Mouse (Mus musculus) E14TG2a.4 (cell line): Measurements from ENCODE around the gene Ahcyl2.
"Not testable (repeated sequence)": the region's sequence is repeated elsewhere in the genome, so short reads cannot be mapped to it uniquely, and the experiment has no call there.

Experiments
- H3K27me3 ChIP-seq: 2 replicates; pipeline ENCODE4 v1.6.1; 2014; ENCODE audit warnings: low read length, control low read depth; ENCODE audit not compliant: insufficient read depth
- H3K36me3 ChIP-seq: 2 replicates; pipeline ENCODE4 v1.6.1; 2014; ENCODE audit warnings: low read length, control low read depth; ENCODE audit not compliant: insufficient read depth
- H3K4me1 ChIP-seq: replicated peaks from 2 replicates; pipeline ENCODE4 v1.6.1; 2014; ENCODE audit warnings: low read depth, low read length, control low read depth
- H3K4me3 ChIP-seq: replicated peaks from 2 replicates; pipeline ENCODE4 v1.5.1; 2014; ENCODE audit warnings: mild to moderate bottlenecking, low read length
- H3K9me3 ChIP-seq: 2 replicates; pipeline ENCODE4 v1.6.1; 2014; ENCODE audit warnings: low read length, control low read depth
- CTCF ChIP-seq: conservative IDR thresholded peaks from 2 replicates; pipeline ENCODE4 v1.5.1; 2014; ENCODE audit warnings: low read length
- NANOG ChIP-seq: IDR thresholded peaks from 2 replicates; pipeline ENCODE4 v1.6.1; 2014; ENCODE audit warnings: borderline replicate concordance, low read length, mixed read lengths
- POU5F1 ChIP-seq: IDR thresholded peaks from 2 replicates; pipeline ENCODE4 v1.6.1; 2014; ENCODE audit warnings: low read length, borderline replicate concordance

The Ahcyl2 gene

GRCm38 (mm10) chr6:29736610-29737458 lies 31.0 kb upstream of the Ahcyl2 start:
- H3K36me3 ChIP-seq = peaks cover 3% of the 10 kb centered on the region; the same call in 1 of the 2 replicates
- peak overlapping the region; percentile 88 for H3K4me3 ChIP-seq
- TF ChIP-seq POU5F1 (no peak), NANOG (no peak), CTCF (no peak)
- H3K9me3 ChIP-seq = no peaks in the 10 kb centered on the region
- peaks cover 62% of the 10 kb centered on the region for H3K27me3 ChIP-seq
- H3K4me1 ChIP-seq = peaks cover 16% of the 10 kb centered on the region

GRCm38 (mm10) chr6:29751466-29752152 lies 16.2 kb upstream of the Ahcyl2 start:
- Histone ChIP-seq H3K9me3 (peaks cover 27% of the 10 kb centered on the region), H3K4me3 (no peak overlapping the region), H3K4me1 (peaks cover 18% of the 10 kb centered on the region), H3K27me3 (peaks cover 4% of the 10 kb centered on the region; the same call in 1 of the 2 replicates), H3K36me3 (peaks cover 6% of the 10 kb centered on the region; the same call in 1 of the 2 replicates)
- TF ChIP-seq POU5F1 = no peak
- no peak for TF ChIP-seq CTCF
- no peak for TF ChIP-seq NANOG

GRCm38 (mm10) chr6:29753336-29753735 lies 14.5 kb upstream of the Ahcyl2 start:
- H3K9me3 ChIP-seq = peaks cover 12% of the 10 kb centered on the region
- TF ChIP-seq POU5F1 (no peak), NANOG (no peak), CTCF (no peak)
- peaks cover 13% of the 10 kb centered on the region for H3K36me3 ChIP-seq
- peaks cover 30% of the 10 kb centered on the region for H3K4me1 ChIP-seq
- no peak overlapping the region for H3K4me3 ChIP-seq
- H3K27me3 ChIP-seq = peaks cover 4% of the 10 kb centered on the region; the same call in 1 of the 2 replicates

GRCm38 (mm10) chr6:29756001-29756400 lies 11.8 kb upstream of the Ahcyl2 start:
- no peaks in the 10 kb centered on the region for H3K9me3 ChIP-seq
- H3K4me3 ChIP-seq = no peak overlapping the region
- H3K27me3 ChIP-seq = peaks cover 4% of the 10 kb centered on the region; the same call in 1 of the 2 replicates
- peaks cover 15% of the 10 kb centered on the region for H3K36me3 ChIP-seq
- H3K4me1 ChIP-seq = peaks cover 42% of the 10 kb centered on the region
- TF ChIP-seq POU5F1 (no peak), CTCF (no peak), NANOG (no peak)

GRCm38 (mm10) chr6:29756476-29756875 lies 11.3 kb upstream of the Ahcyl2 start:
- Histone ChIP-seq H3K4me3 (no peak overlapping the region), H3K4me1 (peaks cover 42% of the 10 kb centered on the region), H3K36me3 (peaks cover 15% of the 10 kb centered on the region), H3K27me3 (peaks cover 4% of the 10 kb centered on the region; the same call in 1 of the 2 replicates), H3K9me3 (no peaks in the 10 kb centered on the region)
- TF ChIP-seq POU5F1 = no peak
- TF ChIP-seq NANOG = no peak
- TF ChIP-seq CTCF = no peak

GRCm38 (mm10) chr6:29758417-29758816 lies 9.4 kb upstream of the Ahcyl2 start:
- Histone ChIP-seq H3K4me1 (peaks cover 35% of the 10 kb centered on the region), H3K9me3 (no peaks in the 10 kb centered on the region), H3K27me3 (peaks cover 4% of the 10 kb centered on the region; the same call in 1 of the 2 replicates), H3K36me3 (peaks cover 15% of the 10 kb centered on the region), H3K4me3 (peak overlapping the region; percentile 33; the same call in 1 of the 2 replicates)
- TF ChIP-seq CTCF (peak; percentile 91), NANOG (no peak), POU5F1 (no peak)

GRCm38 (mm10) chr6:29759012-29759679 lies 8.7 kb upstream of the Ahcyl2 start:
- Histone ChIP-seq H3K27me3 (no peaks in the 10 kb centered on the region), H3K36me3 (peaks cover 15% of the 10 kb centered on the region), H3K4me3 (peak overlapping the region; percentile 33; the same call in 1 of the 2 replicates), H3K9me3 (no peaks in the 10 kb centered on the region), H3K4me1 (peaks cover 34% of the 10 kb centered on the region)
- TF ChIP-seq CTCF (no peak), NANOG (no peak), POU5F1 (no peak)

GRCm38 (mm10) chr6:29760397-29760796 lies 7.4 kb upstream of the Ahcyl2 start:
- not testable (repeated sequence) for H3K9me3 ChIP-seq, H3K4me3 ChIP-seq, H3K27me3 ChIP-seq
- Histone ChIP-seq H3K4me1 (peaks cover 24% of the 10 kb centered on the region), H3K36me3 (peaks cover 12% of the 10 kb centered on the region)

GRCm38 (mm10) chr6:29761282-29761681 lies 6.5 kb upstream of the Ahcyl2 start:
- no peaks in the 10 kb centered on the region for H3K9me3 ChIP-seq
- no peak overlapping the region for H3K4me3 ChIP-seq
- H3K36me3 ChIP-seq = peaks cover 8% of the 10 kb centered on the region; the same call in 1 of the 2 replicates
- TF ChIP-seq NANOG = no peak
- no peak for TF ChIP-seq CTCF
- no peak for TF ChIP-seq POU5F1
- no peaks in the 10 kb centered on the region for H3K27me3 ChIP-seq
- peaks cover 24% of the 10 kb centered on the region for H3K4me1 ChIP-seq
